Mouse (Mus musculus) megakaryocyte, adult 5-6 weeks (primary cell): ENCODE measurements around the gene Gm10352. TPM values are rescaled to one million over a fixed set of nuclear protein-coding genes. Genes with fewer than 3 reads are reported as not detected.
"Not testable (repeated sequence)": the region's sequence is repeated elsewhere in the genome, so short reads cannot be mapped to it uniquely, and the experiment has no call there.

Source experiments
- ATAC-seq: 2 replicates; pipeline ENCODE4 v1.8.0; 2016; ENCODE audit warnings: mild to moderate bottlenecking, inconsistent platforms; ENCODE audit not compliant: poor library complexity, severe bottlenecking
- total RNA-seq, 2 experiments: library from RNA; stranded (forward) in 1 of 2; stranded (reverse) in 1 of 2; fragments of 153-499, 151-499 nt in 1 of 2; fragments of 221-1000, 200-1000 nt in 1 of 2; gene quantifications; 2 replicates each; pipeline versions ENCODE4 v1.2.3 to v1.2.4; 2015 to 2017

Gm10352 gene
- total RNA-seq (2015): not detected in 2 replicates
- total RNA-seq (2017): not detected in 2 replicates

DNA sequence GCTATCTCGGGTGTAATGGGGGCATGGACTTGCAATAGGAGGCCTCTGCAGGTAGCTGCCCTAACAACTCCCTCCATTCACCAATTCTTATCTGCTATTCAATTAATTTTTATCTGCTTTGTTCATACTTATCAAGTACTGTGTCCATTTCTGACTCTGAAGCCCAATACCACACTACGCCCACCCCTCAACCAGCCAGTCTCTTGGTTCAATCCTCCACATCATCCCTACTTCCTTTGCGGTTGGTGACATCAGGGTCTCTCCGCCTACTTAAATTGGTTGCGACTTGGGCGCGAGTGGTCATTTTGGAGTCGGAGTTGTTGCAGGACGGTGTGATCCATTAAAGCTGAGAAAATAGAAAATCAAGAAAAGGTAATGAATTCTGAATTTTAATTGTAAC is at the start of gene Gm10352:
TSS of gene Gm10352 (plus strand) at position 301 of the 400 bp plus-strand sequence.
- not testable (repeated sequence) for ATAC-seq

DNA sequence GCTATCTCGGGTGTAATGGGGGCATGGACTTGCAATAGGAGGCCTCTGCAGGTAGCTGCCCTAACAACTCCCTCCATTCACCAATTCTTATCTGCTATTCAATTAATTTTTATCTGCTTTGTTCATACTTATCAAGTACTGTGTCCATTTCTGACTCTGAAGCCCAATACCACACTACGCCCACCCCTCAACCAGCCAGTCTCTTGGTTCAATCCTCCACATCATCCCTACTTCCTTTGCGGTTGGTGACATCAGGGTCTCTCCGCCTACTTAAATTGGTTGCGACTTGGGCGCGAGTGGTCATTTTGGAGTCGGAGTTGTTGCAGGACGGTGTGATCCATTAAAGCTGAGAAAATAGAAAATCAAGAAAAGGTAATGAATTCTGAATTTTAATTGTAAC is 31.5 kb downstream of the Gm10352 start, which contains the start of gene Gm29289:
TSS of gene Gm29289 (plus strand) at position 301 of the 400 bp plus-strand sequence.
- not testable (repeated sequence) for ATAC-seq

Other genes starting within 250 kb of the Gm10352 start
- gene Sry, start 237.3 kb upstream of the Gm10352 start, total RNA-seq (2015): not detected in 2 replicates
- gene Sry, start 237.3 kb upstream of the Gm10352 start, total RNA-seq (2017): not detected in 2 replicates
- not detected in 2 replicates for gene H2al2b, start 180.3 kb upstream of the Gm10352 start, total RNA-seq (2015)
- not detected in 2 replicates for gene H2al2b, start 180.3 kb upstream of the Gm10352 start, total RNA-seq (2017)
- gene Gm4064, start 104.8 kb upstream of the Gm10352 start, total RNA-seq (2015): not detected in 2 replicates
- not detected in 2 replicates for gene Gm4064, start 104.8 kb upstream of the Gm10352 start, total RNA-seq (2017)
- not detected in 2 replicates for gene Rbmy, start 70.3 kb upstream of the Gm10352 start, total RNA-seq (2015)
- not detected in 2 replicates for gene Rbmy, start 70.3 kb upstream of the Gm10352 start, total RNA-seq (2017)
- gene Gm10256, start 70.3 kb upstream of the Gm10352 start, total RNA-seq (2015): not detected in 2 replicates
- not detected in 2 replicates for gene Gm10256, start 70.3 kb upstream of the Gm10352 start, total RNA-seq (2017)
- not detected in 2 replicates for gene Gm29289, start 31.6 kb downstream of the Gm10352 start, total RNA-seq (2015)
- gene Gm29289, start 31.6 kb downstream of the Gm10352 start, total RNA-seq (2017): not detected in 2 replicates